Mouse (Mus musculus): Measurements from ENCODE around the gene Nt5dc2. TPM values are rescaled to one million over a fixed set of nuclear protein-coding genes. Genes with fewer than 3 reads are reported as not detected.

Gene Nt5dc2
- 1 to 10 TPM in 1 of 4 experiments, under 1 TPM in 3; 0.32 to 1.1 (median 0.74) TPM for total RNA-seq (2022)

DNA sequence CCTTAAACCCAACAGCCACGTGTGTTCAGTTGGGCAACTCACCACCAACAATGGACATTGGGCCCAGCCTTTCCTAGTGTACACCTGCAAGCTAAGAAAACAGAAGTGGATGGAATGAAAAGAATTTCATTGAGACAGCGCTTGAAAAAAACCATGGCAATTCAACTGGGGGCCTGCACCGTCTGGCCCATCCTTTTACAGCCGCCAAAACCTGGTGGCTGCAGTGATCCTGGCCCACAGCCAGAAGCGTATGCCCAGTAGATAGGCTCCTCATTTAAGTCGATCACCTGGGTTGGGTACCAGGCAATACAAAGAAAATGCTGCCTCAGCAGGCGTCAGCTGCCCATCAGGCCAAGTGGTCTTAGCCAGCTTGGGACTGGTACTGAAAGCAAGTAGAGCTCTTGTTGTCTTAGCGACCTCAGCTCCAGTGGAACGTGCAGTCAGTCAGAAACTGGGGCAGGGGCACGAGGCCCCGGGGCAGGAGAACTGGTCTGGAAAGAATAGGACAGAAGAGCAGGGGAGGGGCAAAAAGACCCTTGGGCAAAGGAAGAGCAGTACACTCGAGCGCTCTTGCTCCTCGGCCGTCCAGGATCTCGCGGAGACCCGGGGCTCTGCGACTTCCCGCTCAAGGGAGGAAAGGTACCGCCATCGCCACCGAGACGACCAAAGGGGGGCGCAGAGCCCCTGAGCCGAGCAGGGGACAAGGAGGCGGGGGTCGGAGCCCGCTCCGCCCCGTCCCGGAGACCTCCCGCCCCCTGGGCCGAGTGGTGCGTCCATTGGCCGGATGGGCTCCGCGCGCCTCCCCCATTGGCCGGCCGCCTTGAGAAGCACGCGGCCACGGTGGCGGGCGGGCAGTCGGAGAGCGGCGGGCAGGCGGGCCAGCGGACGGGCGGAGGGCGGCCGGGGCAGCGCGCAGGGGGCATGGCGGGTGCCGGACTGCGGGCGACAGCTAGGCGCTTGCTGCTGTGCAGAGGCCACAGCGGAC lies at the start of gene Nt5dc2:
TSS of gene Nt5dc2 (plus strand) at position 818 of the 985 bp plus-strand sequence.
- DNase-seq (ENCODE audit: low spot score in 2 of 2) = peak; percentile 67 to 74

DNA sequence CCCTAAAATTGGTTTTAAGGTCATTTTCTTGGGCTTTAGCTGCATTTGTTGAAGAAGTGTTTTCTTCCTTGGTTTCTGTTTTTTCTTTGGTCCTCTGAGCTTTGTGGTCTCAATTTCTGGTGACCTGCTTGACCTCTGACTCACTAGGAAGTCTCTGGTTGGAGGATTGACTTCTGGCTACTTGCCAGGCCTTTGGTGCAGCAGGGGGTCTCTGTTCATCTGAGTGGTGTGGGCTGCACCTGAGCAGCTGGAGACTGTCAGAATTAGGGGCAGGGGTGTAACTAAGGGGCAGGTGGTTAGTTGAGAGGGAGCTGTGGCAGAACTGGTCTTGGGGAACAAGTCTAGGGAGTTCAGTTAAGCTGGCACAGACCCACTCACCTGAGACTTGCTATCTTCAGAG lies 49.7 kb upstream of the Nt5dc2 start:
- DNase-seq (ENCODE audit: low spot score in 2 of 2) = no peak

DNA sequence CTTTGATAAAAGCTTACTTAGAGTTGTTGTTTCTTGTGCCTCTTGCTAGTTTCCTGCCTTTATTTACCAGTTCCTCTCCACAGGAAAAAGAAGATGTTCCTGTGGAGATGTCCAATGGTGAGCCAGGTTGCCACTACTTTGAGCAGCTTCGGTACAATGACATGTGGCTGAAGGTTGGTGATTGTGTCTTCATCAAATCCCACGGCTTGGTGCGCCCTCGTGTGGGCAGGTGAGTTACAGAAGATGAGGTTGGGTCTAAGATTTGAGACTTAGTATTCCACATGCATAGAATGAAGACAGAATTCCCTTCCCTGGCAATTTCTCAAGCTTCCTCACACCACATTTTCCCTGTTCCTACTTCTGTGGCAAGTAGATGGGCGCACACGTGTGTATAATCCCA lies 43.4 kb upstream of the Nt5dc2 start:
- DNase-seq (ENCODE audit: low spot score in 2 of 2) = peak in 1 of 2 experiments; percentile 4

DNA sequence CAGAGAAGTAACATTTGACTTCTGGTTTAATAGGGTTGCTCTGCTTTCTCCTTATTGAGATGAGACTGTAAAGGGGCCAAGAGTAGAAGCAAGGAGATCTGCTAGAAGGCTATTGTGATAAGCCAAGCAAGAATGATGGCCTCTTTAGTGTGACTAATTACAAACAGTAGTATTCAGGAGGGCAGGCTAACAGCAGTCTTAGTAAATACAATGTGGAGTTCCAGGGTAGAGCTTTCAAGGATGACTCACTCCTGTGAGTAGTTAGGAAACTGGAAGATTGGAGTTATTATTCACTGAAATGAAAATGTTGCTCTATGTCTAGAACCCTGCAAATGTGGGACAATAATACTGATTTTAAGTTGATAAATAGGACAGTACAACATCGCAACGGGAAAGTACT lies 42.3 kb upstream of the Nt5dc2 start:
- DNase-seq (ENCODE audit: low spot score in 2 of 2) = no peak

DNA sequence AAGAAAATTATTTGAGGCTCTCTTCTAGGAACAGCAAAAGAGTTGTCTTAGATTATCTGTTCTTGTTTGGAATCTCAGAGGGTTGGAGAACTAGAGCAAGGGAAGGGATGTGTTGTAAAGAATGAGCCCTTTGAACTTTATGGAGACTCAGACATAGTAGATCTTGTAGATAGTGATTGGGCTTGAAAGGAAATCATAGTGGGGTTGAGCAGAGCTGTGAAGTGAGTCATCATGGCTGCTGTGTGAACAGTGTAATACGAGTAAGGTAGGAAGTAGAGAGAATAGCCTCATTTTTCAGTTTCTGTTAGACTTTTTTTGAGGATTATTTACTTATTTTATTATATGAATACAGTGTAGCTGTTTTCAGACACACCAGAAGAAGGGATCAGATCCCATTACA lies 40.9 kb upstream of the Nt5dc2 start:
- DNase-seq (ENCODE audit: low spot score in 2 of 2) = no peak

DNA sequence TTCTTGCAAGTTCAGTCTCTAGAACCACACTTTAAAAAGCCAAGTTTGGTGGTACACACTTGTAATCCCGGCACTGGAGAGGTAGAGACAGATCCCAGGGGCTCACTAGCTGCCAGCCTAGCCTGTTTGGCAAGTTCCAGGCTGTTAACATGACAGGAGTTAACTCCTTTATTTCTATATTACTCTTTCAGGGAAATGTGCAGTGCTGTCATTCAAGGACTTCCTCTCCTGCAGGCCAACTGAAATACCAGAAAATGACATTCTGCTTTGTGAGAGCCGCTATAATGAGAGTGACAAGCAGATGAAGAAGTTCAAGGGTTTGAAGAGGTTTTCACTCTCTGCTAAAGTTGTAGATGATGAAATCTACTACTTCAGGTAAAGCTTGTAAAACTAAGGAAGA lies 25.7 kb upstream of the Nt5dc2 start:
- DNase-seq (ENCODE audit: low spot score in 2 of 2) = no peak

DNA sequence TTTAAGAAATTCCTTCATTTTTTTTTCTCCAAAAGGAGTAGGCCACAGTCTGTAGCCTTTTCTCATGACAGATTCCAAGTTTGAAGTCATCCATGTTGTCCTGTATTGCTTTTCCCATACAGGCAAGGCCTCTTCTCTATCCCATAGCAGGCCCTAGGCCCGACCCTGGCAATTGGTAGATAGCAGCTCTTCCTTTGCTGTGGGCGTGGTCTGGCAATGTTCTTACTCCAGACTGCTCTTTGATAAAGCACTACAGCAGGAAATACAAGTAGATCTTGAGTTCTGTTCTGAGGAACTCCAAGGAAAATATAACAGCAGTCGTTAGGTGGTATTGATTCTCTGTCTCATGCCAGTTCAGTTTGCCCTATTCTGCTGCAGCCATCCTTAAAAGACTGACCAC lies 20.2 kb upstream of the Nt5dc2 start:
- DNase-seq (ENCODE audit: low spot score in 2 of 2) = no peak

DNA sequence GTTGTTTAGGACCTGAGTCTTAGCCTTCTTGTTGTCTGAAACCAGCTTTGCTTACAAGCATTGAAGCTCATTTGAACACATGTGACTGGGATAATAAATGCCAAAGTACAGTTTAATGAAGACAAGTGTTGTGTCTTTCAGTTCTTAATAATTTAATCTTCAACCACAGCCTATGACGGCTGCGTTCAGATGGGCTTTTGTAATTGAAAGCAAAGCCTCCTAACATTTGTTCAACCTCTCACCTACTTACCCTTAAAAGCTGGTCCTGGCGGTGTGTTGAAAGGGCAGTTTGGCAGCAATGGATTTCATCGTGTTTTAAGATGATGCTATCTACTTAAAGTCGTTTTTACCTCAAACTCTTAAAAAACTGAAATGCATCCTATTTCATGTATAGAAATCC lies 18.7 kb upstream of the Nt5dc2 start:
- DNase-seq (ENCODE audit: low spot score in 2 of 2) = no peak

DNA sequence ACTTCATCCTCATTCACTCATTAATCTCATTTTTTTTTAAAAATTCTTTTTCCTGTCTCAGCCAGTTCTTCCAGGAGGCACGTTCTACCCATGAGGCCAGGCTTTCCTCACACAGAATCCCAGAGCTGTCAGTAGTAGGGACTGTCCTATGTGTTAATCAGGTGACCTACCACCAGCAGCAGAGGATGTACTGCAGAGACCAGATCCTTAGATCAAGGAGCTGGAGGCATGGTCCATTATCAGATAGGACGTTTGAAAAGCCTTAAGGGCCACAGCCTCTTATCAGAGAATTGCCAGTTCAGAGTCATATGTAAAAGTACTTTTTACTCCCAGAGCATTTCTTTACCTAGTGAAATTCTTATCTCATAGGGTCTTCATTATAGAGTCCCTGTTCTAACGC lies 16.8 kb upstream of the Nt5dc2 start:
- DNase-seq (ENCODE audit: low spot score in 2 of 2) = no peak

DNA sequence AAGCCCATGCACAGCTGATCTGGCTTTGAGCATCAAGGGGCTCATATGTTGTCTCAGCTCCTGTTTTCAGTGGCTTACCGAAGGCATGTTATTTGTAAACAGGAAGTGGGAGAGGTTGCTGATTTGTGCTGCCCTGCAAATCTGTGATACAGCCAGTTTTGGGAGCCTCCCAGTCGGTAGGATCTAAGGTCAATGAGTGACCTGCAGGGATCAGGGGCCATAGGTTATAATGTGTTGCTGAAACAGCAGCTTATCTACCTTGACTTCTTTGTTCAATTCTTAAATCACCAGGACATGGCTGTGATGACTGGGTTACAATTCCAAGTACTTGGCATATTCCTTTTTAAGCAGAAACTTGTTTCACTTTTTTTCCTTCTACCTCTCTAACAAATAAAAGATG lies 15.3 kb upstream of the Nt5dc2 start:
- no peak for DNase-seq (ENCODE audit: low spot score in 2 of 2)

DNA sequence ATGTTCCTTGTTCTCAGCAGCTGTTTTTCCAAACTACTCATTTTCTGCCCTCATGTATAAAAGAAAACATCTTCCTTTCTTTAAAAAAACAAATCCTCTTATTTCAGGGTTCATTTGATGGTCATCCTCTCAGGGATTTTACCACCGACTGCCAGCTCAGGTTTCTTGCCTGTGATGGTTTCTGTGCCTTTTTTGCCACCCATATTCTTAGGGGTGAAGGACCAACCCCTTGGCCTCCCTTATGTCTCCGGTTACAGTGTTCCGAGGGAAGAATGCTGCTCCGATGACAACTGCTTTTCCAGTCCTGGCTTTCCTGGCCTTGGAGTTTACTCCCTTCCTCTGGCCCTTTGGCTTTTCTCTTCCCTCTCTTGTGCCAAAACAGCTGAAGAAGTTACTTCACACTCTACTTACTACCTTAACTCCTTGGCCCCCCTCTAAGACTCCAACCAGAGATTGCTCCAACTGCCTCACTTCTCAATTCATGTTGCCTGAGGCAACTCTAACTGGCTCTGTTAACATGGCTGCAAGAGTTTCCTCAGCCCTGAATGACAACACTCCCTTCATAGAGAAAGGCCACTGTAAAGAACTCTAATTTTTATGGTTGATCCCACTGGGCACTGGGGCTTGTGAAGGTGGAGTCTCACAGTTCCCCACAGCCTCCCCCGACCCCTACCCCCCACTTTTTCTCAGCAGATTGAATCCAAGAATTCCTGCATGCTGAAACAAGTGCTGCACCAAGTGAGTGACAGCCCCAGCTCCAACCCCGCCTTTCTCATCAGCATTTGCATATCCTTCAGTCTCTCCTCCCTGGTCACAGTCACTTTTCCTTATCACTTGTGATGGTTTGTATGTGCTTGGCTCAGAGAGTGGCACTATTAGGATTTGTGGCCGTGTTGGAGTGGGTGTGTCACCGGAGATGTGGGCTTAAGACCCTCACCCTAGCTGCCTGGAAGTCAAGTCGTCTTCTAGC lies 5.5 kb upstream of the Nt5dc2 start:
- DNase-seq (ENCODE audit: low spot score in 2 of 2) = no peak

DNA sequence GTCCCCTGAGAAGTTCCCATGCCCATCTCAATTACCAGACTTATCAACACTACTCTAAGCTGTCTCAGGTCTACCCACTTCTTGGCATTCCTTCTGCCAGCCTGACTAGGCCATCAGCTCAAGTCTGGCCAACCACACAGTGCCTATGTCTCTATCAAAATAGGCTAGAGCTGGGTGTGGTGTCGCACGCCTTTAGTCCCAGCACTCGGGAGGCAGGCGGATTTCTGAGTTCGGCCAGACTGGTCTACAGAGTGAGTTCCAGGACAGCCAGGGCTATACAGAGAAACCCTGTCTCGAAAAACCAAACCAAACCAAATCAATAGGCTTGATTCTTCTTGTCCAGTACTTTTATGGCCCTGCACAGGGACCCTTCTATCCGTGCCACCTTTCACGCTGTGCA lies 4.0 kb upstream of the Nt5dc2 start:
- no peak for DNase-seq (ENCODE audit: low spot score in 2 of 2)

DNA sequence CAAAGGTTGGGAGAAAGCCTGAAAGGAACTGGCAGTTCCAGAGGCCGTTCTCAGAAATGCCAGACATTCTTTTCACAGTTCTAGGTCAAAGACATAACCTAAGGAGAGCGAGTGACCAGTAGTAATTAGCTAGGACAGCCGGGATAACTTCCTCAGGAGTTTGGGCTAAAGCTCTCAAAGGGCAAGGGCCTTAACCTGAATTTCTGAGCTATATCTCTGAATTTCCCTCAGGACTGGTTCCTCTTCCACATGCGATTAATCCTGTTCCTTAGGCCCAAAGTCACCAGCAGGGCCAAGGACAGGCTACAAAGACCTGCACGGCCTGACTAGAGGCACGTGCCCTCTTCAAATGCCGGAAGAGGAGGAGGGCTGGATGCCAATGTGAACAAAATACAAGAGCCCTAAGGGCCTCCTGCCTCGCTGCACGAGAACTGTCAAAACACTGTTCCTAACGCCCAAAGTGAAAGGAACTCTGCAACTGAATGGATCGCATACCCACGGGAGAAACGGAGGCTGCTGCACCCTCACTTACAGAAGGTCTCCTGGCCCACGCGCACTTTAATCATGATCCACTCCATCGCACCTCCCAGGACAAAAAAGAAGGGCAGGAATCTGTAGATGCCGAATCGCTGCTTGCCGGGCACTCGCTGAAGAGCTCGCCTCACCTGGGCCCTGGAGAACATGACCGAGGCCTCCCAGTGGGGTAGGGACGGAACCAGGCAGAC lies 2.6 kb upstream of the Nt5dc2 start:
- no peak for DNase-seq (ENCODE audit: low spot score in 2 of 2)

DNA sequence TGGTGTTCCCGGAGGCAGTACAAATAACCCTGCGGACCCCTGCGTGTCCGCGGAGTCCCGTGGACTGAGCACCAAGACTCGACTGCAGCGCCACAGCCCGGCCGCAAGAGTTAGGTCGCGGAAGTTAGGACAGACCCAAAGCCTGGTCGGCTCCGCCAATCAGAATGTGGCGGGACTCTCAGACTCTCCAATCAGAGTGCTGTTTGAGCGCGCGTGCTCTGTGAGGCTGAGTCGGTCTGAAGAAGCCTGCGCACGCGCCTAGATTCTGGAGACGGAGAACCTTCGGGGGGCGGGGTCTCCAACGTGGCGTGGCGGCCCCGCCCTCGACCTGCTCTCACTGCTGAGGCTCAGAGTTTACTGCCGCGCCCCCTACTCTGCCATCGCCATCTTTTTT lies 2.0 kb upstream of the Nt5dc2 start, which contains the start of gene Smim4:
TSS of gene Smim4 (minus strand) at position 131 of the 394 bp plus-strand sequence.
- DNase-seq (ENCODE audit: low spot score in 2 of 2) = peak; percentile 93 to 97

DNA sequence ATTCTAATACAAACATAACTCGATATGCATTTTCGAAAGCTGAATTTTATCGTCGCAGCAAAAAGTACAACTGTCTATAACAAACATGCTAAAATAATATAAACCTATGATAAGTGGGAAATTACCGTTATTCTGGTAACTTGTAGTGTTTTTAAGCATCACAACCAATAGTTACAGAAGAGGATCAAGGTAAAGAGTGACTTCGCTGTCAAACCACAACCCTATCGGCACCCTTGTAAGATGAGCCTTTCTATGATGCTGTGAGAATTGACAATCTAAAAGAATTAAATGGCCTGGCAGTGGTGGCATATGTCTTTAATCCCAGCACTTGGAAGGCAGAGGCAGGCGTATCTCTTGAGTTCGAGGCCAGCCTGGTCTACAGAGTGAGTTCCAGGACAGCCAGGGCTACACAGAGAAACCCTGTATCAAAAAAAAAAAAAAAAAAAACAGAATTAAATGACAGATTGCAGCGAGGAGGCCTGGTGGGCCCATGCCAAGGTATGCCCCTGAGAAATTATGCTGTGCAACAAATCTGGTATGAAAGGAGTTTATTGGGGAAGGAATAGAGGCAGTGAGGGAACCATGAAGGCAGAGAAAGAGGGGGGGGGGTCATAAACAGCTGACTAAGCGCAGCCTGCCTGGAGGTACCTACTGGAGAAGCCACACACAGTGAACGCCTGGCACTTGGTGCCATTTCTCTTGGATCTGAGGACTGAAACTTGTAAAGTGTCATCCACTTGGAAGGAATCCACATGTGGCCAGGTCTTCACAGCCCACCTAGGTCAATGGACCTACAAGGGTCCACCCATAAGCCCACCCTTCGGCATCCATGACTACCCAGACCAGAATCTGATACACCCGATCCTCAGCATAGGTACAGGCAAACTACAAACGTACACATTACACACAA lies 1.3 kb upstream of the Nt5dc2 start:
- DNase-seq (ENCODE audit: low spot score in 2 of 2) = no peak

DNA sequence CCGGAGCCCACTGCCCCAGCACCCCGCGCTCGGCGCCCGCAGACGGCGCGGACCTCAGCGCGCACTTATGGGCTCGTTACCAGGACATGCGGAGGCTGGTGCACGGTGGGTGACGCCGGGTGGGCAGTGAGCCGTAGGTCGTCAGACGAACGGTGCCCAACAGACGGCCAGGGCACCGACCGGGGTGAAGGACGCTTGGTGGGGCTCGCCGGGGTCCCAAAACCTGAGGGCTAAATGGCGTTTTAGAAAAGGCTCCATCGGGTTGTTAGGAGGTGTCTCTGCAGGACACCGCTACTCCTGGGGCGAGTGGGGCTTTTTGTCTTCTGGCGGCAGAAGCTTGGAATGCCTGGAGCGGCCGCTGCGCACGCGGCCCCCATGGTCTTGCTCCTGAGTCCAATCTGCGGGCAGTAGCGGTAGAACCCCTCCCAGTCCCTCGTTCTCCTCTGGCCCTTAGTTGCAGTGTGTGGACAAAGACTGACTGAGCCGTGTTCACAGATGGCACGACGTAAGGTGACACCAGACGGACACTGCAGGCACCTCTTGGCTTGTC lies 494 bp downstream of the Nt5dc2 start:
- no peak for DNase-seq (ENCODE audit: low spot score in 2 of 2)

DNA sequence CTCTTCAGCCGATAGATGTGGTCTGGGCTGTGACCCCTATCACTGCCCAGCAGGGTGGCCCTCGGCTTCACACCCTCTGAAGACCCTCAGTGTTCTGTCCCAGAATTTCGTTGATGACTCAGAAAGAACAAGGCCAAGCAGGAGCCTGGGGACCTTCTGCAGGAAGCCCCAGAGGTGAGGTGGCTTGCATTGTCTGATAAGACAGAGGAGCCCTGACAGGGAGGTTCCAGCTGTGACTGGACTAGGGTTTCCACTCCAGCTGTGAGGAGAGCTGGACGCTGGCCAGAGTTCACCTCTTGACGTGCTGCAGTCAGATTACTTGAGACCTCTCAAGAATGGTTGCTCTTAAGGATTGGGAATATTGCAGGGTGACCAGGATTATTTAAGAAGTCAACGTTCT lies 1.2 kb downstream of the Nt5dc2 start:
- DNase-seq (ENCODE audit: low spot score in 2 of 2) = no peak

DNA sequence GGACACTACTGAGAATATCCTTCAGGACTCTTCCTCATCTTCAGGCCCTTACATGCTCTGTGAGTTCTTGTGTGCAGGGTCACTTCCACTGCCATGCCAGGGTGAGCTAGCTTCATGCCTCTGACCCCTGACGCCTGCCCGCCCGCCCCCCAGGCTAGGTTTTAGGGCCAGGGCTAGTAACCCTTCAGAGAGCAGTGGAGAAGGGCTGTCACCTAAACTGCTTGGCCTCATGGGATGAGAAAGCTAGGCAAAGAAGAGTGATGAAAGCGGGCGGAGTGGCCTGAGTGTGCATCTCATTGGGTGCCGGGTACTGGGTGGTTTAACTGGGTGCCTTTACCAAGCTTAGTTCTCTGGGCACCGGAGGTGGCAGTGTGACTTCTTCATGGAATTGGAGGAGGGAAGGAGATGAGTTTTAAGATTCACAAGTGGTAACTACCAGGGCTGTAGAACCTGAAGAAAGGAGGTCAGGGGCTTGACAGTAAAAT lies 1.7 kb downstream of the Nt5dc2 start:
- DNase-seq (ENCODE audit: low spot score in 2 of 2) = no peak

DNA sequence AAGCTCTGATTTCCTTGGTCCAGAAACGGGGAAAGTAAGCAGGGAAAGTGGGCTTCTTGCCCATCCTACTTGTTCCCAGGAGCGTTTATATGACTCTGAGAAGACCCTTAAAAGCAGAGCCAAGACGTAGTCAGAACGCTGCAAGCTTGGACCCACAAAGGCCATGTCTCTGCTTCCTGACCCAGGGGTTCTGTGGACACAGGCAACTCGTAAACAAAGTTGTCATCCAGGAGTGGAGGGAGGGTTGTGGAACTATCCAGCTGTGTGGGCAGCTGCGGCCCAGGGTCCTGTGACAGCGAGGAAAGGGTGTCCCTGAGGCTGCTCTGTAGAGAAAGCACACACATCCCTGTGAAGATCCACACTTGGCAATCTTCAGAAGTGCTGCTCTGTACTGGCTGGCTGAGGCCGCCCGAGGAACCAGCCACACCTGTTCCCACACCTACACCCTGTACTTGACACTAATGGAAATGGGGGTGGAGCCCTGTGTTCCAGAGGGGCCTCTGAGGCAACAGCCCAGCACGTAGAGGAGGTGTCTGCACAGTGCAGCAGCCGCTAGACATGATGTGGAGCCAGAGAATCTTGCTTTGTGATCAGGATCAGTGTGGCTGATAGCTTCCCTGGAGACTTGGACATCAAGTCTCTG lies 2.3 kb downstream of the Nt5dc2 start:
- DNase-seq (ENCODE audit: low spot score in 2 of 2) = no peak
